Mouse (Mus musculus) cortical plate, adult 2 months (tissue): Measurements from ENCODE around the gene Spdef.

ENCODE experiments used
- CTCF ChIP-seq: fragments of 200-500 bp; IDR thresholded peaks from 2 replicates; pipeline ENCODE4 v1.5.1; 2011; ENCODE audit warnings: mild to moderate bottlenecking, control low read depth, low read length; ENCODE audit not compliant: insufficient read depth; ENCODE audit errors: extremely low read depth
- POLR2A ChIP-seq: fragments of 200-500 bp; IDR thresholded peaks from 2 replicates; pipeline ENCODE4 v1.6.1; 2011; ENCODE audit warnings: mild to moderate bottlenecking, low read length, control low read depth; ENCODE audit not compliant: insufficient read depth; ENCODE audit errors: extremely low read depth

GRCm38 (mm10) chr17:27724327-27724726 lies 4.4 kb downstream of the Spdef start:
- TF ChIP-seq POLR2A = no peak
- no peak for TF ChIP-seq CTCF
